Mouse (Mus musculus) cerebellum, adult 18-20 months (tissue): ENCODE measurements around the gene Gm26558.

Experiments
- DNase-seq, 2 experiments: peaks; one replicate each; pipeline ENCODE4 v3.0.0; 2021

Gene Gm26558

GRCm38 (mm10) chr2:70647681-70648080 lies 14.2 kb downstream of the Gm26558 start:
- DNase-seq: no peak

GRCm38 (mm10) chr2:70645266-70645780 lies 16.6 kb downstream of the Gm26558 start:
- DNase-seq: no peak

DNA sequence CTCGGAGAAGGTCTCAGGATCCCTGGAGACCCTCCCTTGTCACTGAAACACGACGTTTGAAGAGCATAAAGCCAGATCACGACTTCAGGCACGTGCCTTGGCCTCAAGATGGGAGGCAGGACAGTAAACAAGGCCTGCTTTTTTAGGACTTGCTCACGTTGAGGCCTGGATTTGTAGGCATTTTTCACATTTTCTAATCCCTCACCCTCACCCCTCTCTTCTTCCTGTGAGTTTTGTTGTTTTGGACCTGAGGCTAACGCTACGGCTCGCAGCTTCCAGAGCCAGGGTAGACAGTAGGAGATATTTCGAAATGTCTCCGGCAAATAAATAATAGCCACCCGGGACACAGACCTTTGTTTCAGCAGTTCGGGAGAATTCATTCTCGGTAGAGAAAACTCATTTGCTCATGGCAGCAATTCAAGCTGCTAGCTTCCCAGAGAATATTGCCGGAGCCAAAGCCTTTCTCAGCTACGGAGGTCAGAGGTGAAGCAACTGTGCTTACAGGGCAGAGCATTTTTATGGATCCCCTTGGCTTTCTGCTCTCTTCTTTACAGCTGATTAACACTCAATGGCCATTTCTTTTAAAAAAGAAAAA lies 18.8 kb downstream of the Gm26558 start:
- no peak for DNase-seq

DNA sequence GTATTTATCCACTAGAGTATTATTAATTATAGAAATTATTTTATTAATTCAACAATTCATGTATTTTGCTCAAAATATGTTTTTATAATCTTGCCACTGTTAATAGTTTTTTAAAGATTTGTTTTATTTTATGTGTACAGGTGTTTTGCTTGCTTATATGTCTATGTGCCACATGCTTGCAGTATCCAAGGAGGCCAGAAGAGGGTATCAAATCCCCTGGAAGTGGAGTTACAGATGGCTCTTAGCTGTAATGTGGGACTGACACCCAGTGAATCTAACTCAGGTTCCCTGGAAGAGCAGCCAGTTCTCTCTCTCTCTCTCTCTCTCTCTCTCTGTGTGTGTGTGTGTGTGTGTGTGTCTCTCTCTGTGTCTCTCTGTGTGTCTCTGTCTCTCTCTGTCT lies 20.9 kb downstream of the Gm26558 start:
- DNase-seq: no peak

DNA sequence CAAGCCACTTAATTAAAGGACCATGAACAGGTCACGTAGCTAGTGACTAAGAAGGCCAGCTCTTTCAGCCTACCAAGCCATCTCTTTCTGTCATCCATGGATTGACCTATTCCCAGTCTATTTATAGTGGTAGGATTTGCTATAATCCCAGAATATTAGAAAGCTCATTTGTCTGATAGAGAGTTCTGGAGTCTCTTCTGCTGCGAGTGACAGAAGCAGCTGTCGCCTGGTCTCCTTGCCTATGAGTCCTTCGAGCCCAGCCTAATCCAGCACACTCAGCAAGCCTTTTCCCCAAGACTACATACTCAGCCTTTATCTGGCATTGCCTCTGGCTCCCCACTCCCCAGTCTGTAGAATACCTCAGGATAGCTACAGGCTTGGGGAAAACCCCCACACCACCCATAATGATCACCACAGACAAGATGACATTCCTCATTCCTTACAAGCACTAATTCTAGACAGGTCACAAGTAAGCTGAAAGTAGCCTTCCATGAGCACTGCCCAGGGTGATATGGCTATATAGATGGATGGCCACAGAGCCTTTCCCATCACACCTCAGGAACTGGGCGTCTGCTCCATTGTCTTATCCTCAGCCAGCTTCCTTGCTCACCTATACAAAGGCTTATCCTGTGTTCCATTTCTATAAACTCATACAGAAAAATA lies 27.7 kb downstream of the Gm26558 start:
- DNase-seq: no peak

- DNase-seq: no peak
Observed at GRCm38 (mm10) chr2:70632412-70632811, 29.5 kb downstream of the Gm26558 start.

DNA sequence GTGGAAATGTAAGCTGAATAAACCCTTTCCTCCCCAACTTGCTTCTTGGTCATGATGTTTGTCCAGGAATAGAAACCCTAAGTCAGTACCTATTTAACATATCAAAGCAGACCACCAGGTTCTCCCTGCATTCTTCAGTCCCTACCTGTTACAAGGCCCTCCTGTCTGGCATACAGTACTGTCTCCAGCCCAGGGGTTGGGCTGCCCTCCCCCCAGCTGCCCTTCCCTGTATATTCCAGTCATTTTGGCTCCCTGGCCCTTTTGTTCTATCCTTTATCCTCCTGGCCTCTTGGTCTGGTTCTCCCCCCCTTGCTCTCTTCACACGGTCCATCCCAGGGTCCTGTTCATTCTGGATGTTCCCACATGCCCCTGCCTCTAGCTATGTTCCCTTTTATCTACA lies 30.6 kb downstream of the Gm26558 start:
- DNase-seq: no peak

DNA sequence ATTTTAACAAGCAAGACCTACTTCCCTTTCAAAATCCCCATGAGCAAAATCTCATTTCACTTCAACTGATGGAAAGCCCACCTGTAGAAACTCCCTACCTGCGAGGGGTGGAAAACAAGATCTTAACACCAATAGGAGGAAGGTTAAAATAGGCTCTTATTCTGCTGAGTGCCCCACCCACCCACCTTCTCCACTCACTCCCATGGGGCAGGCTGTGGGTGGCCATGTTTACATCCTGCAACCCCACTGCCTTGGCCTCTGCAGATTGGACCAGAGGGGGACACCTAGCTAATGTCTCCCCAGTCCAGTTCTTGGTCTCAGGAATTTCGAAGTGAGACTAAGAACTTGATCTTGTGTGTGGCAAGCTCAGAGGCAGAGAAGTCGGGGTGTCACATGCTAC lies 32.0 kb downstream of the Gm26558 start:
- no peak for DNase-seq

- DNase-seq: no peak
Observed at GRCm38 (mm10) chr2:70629339-70629761, 32.6 kb downstream of the Gm26558 start.

DNA sequence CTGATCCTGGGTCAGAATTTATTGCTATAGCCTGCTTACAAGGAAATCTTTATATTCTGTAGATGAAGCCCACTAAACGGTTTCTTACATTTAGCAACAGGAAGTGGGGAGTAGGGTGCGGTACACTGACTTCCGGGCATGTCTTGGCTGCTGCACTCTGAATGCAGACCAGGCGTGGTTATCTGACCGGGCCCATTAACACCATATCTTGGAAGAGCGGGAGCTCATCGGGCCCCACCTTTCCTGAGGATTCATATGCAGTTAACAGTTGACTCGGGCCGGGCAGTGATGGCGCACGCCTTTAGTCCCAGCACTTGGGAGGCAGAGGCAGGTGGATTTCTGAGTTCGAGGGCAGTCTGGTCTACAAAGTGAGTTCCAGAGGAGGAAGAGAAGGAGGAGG lies 33.5 kb downstream of the Gm26558 start:
- no peak for DNase-seq

GRCm38 (mm10) chr2:70625761-70626160 lies 36.1 kb downstream of the Gm26558 start:
- no peak for DNase-seq

DNA sequence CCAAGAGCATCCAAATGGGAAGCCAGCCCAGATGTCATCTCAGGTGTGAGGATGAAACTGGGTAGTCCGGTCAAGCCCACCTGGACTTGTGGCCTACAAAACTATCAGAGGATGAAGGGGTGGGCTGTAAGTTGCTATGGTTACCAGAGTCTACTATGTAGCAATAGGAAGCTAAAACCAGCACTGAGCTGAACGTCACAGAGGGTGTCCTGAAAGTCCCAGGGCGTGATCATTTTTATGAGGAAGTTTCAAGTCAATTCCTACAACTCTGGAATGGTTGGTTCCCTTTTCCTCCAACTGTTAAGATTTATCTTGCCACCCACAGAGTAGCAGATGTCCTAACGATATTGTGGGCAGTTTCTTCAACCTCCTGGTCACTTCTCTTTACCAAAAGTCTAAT lies 39.7 kb downstream of the Gm26558 start:
- no peak for DNase-seq

- peak; percentile 30 to 33 for DNase-seq
Observed at GRCm38 (mm10) chr2:70620225-70620624, 41.7 kb downstream of the Gm26558 start.

GRCm38 (mm10) chr2:70619232-70619835 lies 42.6 kb downstream of the Gm26558 start:
- DNase-seq: no peak

GRCm38 (mm10) chr2:70616617-70617016 lies 45.3 kb downstream of the Gm26558 start:
- no peak for DNase-seq

- DNase-seq: no peak
Observed at GRCm38 (mm10) chr2:70616076-70616475, 45.8 kb downstream of the Gm26558 start.

- DNase-seq: no peak
Observed at GRCm38 (mm10) chr2:70614745-70615351, 47.1 kb downstream of the Gm26558 start.
